Mouse (Mus musculus) G1E (cell line): Measurements from ENCODE around the gene Dao. TPM values are rescaled to one million over a fixed set of nuclear protein-coding genes. Genes with fewer than 3 reads are reported as not detected.

Experiments used
- ATAC-seq: 2 replicates; pipeline ENCODE4 v1.8.0; 2016; ENCODE audit warnings: mild to moderate bottlenecking; ENCODE audit not compliant: insufficient number of reproducible peaks, poor library complexity, low FRiP score, severe bottlenecking; ENCODE audit errors: extremely low read depth
- DNase-seq: peaks from one replicate; pipeline ENCODE4 v3.0.0; 2012; ENCODE audit warnings: low spot score
- H3K27me3 ChIP-seq: 2 replicates; pipeline ENCODE4 v1.6.1; 2012; ENCODE audit warnings: mild to moderate bottlenecking, low read length, inconsistent platforms; ENCODE audit not compliant: insufficient read depth
- H3K36me3 ChIP-seq: replicated peaks from 2 replicates; pipeline ENCODE3; 2012; ENCODE audit warnings: mild to moderate bottlenecking, inconsistent platforms
- H3K4me1 ChIP-seq: 2 replicates; pipeline ENCODE4 v1.6.1; 2012; ENCODE audit warnings: low read depth, low read length, inconsistent platforms, mixed read lengths; ENCODE audit not compliant: insufficient read depth
- H3K4me3 ChIP-seq: 2 replicates; pipeline ENCODE4 v1.5.1; 2012; ENCODE audit warnings: low read depth, mild to moderate bottlenecking, inconsistent platforms, low read length, moderate library complexity, mixed read lengths
- H3K9me3 ChIP-seq: replicated peaks from 2 replicates; pipeline ENCODE4 v1.6.1; 2012; ENCODE audit warnings: inconsistent platforms
- CTCF ChIP-seq: IDR thresholded peaks from 2 replicates; pipeline ENCODE4 v1.5.1; 2012; ENCODE audit warnings: low read depth, low read length, inconsistent platforms, mixed read lengths
- GATA1 ChIP-seq: IDR thresholded peaks from 2 replicates; pipeline ENCODE4 v1.6.1; 2012; ENCODE audit warnings: borderline replicate concordance, low read length, inconsistent platforms, mixed read lengths
- GATA2 ChIP-seq: IDR thresholded peaks from 2 replicates; pipeline ENCODE4 v1.6.1; 2012; ENCODE audit warnings: low read depth, low read length, inconsistent platforms, borderline replicate concordance
- POLR2AphosphoS5 ChIP-seq: IDR thresholded peaks from 2 replicates; pipeline ENCODE4 v1.6.1; 2012; ENCODE audit warnings: low read depth, low read length, inconsistent platforms; ENCODE audit not compliant: insufficient replicate concordance
- TAL1 ChIP-seq: conservative IDR thresholded peaks from 2 replicates; pipeline ENCODE4 v1.6.1; 2012; ENCODE audit warnings: low read depth, low read length, inconsistent platforms, mixed read lengths
- polyA plus RNA-seq: library from polyadenylated mRNA; stranded (reverse); fragments of >175 nt; gene quantifications from 2 replicates; pipeline ENCODE4 v1.2.3, GENCODE M21; 2012
- total RNA-seq, 2 experiments: library from RNA; stranded (forward) in 1 of 2; stranded (reverse) in 1 of 2; fragments of 200-1000 nt in 1 of 2; fragments of >200 nt in 1 of 2; fragmentation: Nextera tagmentation in 1 of 2; gene quantifications; 2 replicates each; pipeline ENCODE4 v1.2.3; 2014 to 2017

Dao gene
- total and polyA plus RNA-seq, 3 experiments = not detected

DNA sequence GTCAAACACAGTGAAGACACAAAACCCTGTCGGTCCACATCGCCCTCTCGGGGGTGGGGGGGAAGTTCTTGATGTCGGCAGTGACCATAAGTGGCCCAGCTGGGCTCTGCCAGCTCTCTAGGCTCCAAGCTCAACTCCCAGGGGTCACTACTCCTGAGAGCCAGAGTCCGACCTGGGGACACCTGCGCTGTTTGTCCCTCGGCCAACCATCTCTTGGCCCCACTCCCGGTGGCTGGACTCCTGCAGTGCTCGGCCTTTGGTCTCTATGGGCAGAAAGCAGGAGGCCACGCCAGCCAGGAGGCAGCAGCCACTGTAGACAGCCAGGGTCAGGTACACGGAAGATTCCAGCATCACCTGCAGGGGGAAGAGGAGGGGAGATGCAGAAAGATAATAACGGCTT, 24.6 kb downstream of the Dao start:
- Histone ChIP-seq H3K4me3 (no peak overlapping the region), H3K27me3 (peaks cover 3% of the 10 kb centered on the region; the same call in 1 of the 2 replicates), H3K9me3 (peaks cover 5% of the 10 kb centered on the region), H3K4me1 (no peaks in the 10 kb centered on the region), H3K36me3 (no peaks in the 10 kb centered on the region)
- ATAC-seq = no peak
- DNase-seq = no peak
- TF ChIP-seq POLR2AphosphoS5 (no peak), GATA2 (no peak), TAL1 (no peak), CTCF (no peak), GATA1 (no peak)

DNA sequence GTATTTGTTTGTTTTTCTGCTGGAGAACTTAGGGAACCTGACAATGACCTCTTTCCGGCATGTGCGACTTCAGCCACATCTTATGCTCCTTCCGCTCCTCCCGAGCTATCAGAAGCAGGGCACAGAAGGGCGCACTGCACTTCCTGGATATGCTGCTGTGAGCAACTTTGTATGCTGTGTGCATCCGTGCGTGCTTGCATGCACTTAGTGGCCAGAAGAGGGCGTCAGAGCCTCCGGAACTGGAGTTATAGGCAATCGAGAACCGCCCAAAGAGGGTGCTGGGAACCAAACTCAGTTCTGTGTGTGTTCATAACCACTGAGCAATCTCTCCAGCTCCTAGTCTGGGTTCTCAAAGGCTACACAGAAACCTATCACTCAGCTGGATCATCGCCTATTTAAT, 27.1 kb downstream of the Dao start:
- ATAC-seq (no peak), DNase-seq (no peak)
- H3K9me3 ChIP-seq = peaks cover 5% of the 10 kb centered on the region; the same call in 1 of the 2 replicates
- peaks cover 10% of the 10 kb centered on the region for H3K27me3 ChIP-seq
- no peaks in the 10 kb centered on the region for H3K4me1 ChIP-seq
- no peaks in the 10 kb centered on the region for H3K36me3 ChIP-seq
- TF ChIP-seq TAL1 = no peak
- TF ChIP-seq GATA1 = no peak
- no peak for TF ChIP-seq GATA2
- TF ChIP-seq CTCF = no peak
- TF ChIP-seq POLR2AphosphoS5 = no peak
- no peak overlapping the region for H3K4me3 ChIP-seq

DNA sequence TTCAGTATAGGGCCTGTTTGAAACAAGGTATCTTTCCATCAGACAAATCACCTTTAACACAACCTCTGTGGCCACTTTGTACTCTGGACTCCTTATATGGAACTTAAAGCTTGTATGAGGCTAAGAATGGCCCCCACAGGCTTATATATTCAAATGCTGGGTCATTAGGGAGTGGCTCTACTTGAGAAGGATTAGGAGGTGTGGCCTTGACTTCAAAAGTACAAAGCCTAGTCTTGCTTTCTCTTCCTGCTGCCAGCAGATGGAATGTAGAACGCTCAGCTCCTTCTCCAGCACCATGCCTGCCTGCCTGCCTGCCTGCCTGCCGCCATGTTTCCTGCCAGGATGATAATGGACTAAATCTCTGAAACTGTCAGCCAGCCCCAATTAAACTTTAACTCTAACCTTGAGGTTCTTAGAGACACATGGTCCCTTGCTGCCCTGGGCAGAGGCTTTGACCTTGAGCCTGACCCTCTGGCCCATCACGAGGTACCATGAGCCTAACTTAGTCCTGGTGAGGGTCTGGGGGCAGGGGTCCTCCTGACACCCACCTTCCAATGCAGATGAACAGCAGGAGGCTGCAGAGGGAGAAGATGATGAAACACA, 28.8 kb downstream of the Dao start:
- no peak for ATAC-seq
- Histone ChIP-seq H3K27me3 (peaks cover 13% of the 10 kb centered on the region), H3K4me3 (no peak overlapping the region), H3K36me3 (no peaks in the 10 kb centered on the region), H3K9me3 (peaks cover 5% of the 10 kb centered on the region; the same call in 1 of the 2 replicates), H3K4me1 (no peaks in the 10 kb centered on the region)
- DNase-seq = no peak
- TF ChIP-seq GATA2 = no peak
- no peak for TF ChIP-seq TAL1
- TF ChIP-seq GATA1 = no peak
- TF ChIP-seq CTCF = no peak
- TF ChIP-seq POLR2AphosphoS5 = no peak

DNA sequence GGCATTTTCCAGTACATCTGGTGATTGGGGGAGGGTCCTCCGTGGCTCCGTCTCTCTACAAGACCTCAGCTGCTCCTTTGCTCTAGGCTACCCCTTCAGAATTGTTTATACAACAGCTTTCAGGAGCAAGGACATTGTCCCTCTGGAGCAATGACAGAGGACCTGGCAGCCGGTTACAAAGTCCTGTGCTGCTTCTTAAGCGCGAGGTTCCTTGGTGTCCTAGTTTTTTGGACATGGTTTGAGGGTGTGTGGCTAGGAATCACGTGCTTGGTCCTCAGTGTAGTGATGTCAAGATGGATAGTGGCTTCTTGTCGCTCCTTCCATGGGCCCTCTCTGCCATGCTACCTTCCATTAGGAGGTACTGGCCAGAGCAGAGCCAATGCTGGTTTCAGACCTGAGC, 30.9 kb downstream of the Dao start:
- TF ChIP-seq GATA2 = no peak
- no peak for DNase-seq
- H3K4me3 ChIP-seq = no peak overlapping the region
- H3K36me3 ChIP-seq = no peaks in the 10 kb centered on the region
- peaks cover 13% of the 10 kb centered on the region for H3K27me3 ChIP-seq
- no peaks in the 10 kb centered on the region for H3K4me1 ChIP-seq
- peaks cover 5% of the 10 kb centered on the region; the same call in 1 of the 2 replicates for H3K9me3 ChIP-seq
- no peak for ATAC-seq

DNA sequence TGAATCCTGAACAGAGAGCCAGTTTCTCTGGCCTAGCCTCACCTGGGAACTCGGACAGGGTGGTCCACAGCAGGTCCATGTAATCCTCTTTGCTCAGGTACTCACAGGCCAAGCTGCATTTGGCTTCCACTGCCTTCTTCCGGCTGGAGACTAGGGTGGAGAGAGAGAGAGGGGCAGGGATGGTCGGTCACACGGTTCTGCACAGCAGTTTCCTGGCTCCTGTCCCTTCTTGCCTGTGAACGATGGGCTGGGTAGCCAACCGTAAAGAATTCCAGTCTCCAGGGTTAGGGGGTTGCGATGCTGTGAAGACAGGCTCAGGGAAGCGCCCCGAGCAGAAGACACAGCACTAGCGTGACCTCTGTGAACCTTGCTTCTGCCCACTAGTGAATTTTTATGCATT, 31.6 kb downstream of the Dao start:
- Histone ChIP-seq H3K4me3 (no peak overlapping the region), H3K9me3 (peaks cover 5% of the 10 kb centered on the region; the same call in 1 of the 2 replicates), H3K4me1 (no peaks in the 10 kb centered on the region), H3K36me3 (no peaks in the 10 kb centered on the region), H3K27me3 (peaks cover 13% of the 10 kb centered on the region)
- DNase-seq = no peak
- no peak for TF ChIP-seq GATA2
- ATAC-seq = no peak

DNA sequence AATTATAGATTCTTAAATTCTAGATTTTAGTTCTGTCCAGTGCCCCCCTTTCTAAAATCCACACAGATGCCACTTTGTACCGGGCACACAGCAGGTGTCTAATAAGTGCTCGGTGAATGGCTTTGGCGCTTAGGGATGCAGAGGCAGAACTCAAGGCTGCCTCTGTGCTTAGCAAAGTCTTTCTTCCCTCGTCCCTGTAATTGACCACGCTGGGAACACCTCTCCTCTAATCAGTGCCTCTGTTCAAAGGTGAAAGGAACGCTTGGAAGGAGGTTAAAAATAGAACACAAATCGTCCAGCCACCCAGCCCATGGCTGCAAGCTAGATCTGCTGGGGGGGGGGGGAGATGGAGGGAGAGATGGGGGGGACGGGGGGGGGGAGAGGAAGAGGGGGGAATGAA, 37.0 kb downstream of the Dao start:
- Histone ChIP-seq H3K4me3 (no peak overlapping the region), H3K9me3 (no peaks in the 10 kb centered on the region), H3K36me3 (no peaks in the 10 kb centered on the region), H3K4me1 (peaks cover 8% of the 10 kb centered on the region), H3K27me3 (peaks cover 10% of the 10 kb centered on the region)
- DNase-seq = no peak
- TF ChIP-seq TAL1 = no peak
- no peak for TF ChIP-seq POLR2AphosphoS5
- no peak for TF ChIP-seq CTCF
- TF ChIP-seq GATA2 = no peak
- TF ChIP-seq GATA1 = no peak
- ATAC-seq = no peak

DNA sequence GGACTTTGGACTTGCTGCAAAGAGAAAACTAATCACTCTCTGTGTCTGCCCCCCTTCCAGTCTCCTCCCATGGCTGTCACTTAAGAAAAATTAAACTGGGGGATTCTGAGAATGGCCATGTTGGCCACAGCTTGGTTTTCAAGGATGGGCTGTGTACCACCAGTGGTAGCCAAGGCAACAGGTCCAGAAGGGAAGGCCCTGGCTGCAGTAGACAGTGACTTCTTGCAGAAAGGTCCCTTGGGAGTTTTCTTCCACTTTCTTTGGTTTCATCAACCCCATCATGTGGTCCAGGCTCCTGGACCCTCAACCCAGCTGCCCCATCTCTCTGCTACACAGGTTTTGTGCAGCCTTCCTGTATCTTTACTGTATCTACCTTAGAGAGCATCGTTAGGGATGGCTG, 37.4 kb downstream of the Dao start:
- no peak for ATAC-seq
- H3K36me3 ChIP-seq = no peaks in the 10 kb centered on the region
- H3K4me3 ChIP-seq = no peak overlapping the region
- DNase-seq = no peak
- H3K9me3 ChIP-seq = no peaks in the 10 kb centered on the region
- H3K4me1 ChIP-seq = peaks cover 8% of the 10 kb centered on the region
- H3K27me3 ChIP-seq = peaks cover 10% of the 10 kb centered on the region
- TF ChIP-seq TAL1 (no peak), POLR2AphosphoS5 (no peak), CTCF (no peak), GATA2 (no peak), GATA1 (no peak)
